8 mouse cellular contexts compared by ENCODE assay signal in the genomic region with DNA sequence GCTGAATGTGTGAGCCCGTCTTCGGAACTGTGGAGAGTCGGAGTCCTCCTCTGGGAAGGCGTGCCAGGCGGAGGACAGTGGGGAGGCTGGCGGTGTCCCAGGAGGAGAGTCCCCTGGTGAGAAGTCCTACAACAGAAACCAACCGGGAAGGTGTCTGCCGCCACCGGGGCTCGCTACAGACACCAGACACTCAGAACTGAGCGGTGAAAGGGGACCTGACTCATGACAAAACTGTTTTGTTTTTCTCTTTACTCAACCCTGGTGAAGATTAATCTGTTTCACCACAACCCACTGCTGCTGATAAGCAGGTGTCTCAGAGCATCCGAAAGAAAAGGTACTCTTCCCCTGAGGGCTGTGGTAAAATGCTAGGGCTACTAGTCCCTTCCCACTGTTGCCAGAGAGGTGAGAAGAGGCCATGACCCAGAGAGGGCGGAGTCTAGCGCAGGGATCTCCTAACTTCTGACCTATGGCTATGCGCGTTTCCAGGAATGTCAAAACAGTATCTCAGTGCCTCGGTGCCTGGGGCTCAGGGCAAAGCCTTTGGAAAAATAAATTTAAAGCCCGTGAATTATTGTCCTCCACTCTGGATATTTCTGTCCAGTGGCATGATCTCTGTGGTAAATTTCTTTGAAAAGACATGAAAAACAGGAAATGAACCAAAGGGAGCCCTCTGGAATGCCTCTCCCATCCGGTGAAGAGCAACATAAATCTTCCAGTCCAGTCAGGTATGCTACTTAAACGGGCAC.
DNase-seq lines count a peak whose midpoint lies in the region; ATAC-seq lines count a peak whose summit lies in the region.

No protein-coding gene starts in this region.

- no peak overlapping the region for H3K4me3 ChIP-seq in midbrain, embryonic 16.5 days (ENCODE audit: low read depth, low read length)

- peak; percentile 54 for ATAC-seq in inflammation-experienced regulatory T-cells, adult 6 months
- peak; percentile 32 for ATAC-seq in megakaryocyte progenitor cell, adult 5-6 weeks (replicated peaks; ENCODE audit: poor library complexity)
- ATAC-seq in midbrain, embryonic 16.5 days = no peak

- H3K27ac ChIP-seq in midbrain, embryonic 16.5 days (ENCODE audit: low read length) = no peak overlapping the region

- peaks cover 4% of the 10 kb centered on the region; the same call in 1 of the 2 replicates for H3K9me3 ChIP-seq in midbrain, embryonic 16.5 days (replicated peaks; ENCODE audit: control insufficient read depth, low read length, poor library complexity, severe bottlenecking)

- peak; percentile 81 for DNase-seq in CD4-positive helper T cell, adult 2 months (ENCODE audit: low read depth, low spot score)
- peak; percentile 35 to 53 for DNase-seq in adrenal gland, adult 18-20 months (ENCODE audit: low spot score in 2 of 2)
- no peak for DNase-seq in frontal cortex, postnatal 14 days (ENCODE audit: low spot score in 2 of 2)
- no peak for DNase-seq in ovary, adult 18-20 months (ENCODE audit: low spot score)
- no peak for DNase-seq in lung, postnatal 4 days

- WGBS in midbrain, embryonic 16.5 days = 81% methylated on average over 20 of the region's 20 CpGs

- no peak overlapping the region for H3K9ac ChIP-seq in midbrain, embryonic 16.5 days (ENCODE audit: low read depth, low read length)

- no peak overlapping the region for H3K4me2 ChIP-seq in midbrain, embryonic 16.5 days (ENCODE audit: low read length)

- H3K4me1 ChIP-seq in midbrain, embryonic 16.5 days (ENCODE audit: control insufficient read depth, insufficient read depth, low read length) = no peaks in the 10 kb centered on the region

- H3K36me3 ChIP-seq in midbrain, embryonic 16.5 days (ENCODE audit: control insufficient read depth, insufficient read depth, low read length) = no peaks in the 10 kb centered on the region

- H3K27me3 ChIP-seq in midbrain, embryonic 16.5 days (ENCODE audit: control insufficient read depth, insufficient read depth, low read depth, low read length) = no peaks in the 10 kb centered on the region

Comparison
In these comparisons a context has a peak if more than half of its experiments do, and no peak if none do; other contexts are left out.
1. DNase-seq: peak in CD4-positive helper T cell, adult 2 months (single experiment) and adrenal gland, adult 18-20 months (2 of 2); none in frontal cortex, postnatal 14 days (0 of 2), ovary, adult 18-20 months (single experiment) and lung, postnatal 4 days (0 of 2).